Mouse (Mus musculus) kidney, adult 2 months (tissue): ENCODE measurements around the gene Nipal4. TPM values are rescaled to one million over a fixed set of nuclear protein-coding genes. Genes with fewer than 3 reads are reported as not detected.

Experiments used
- DNase-seq: peaks from one replicate; pipeline ENCODE4 v3.0.0; 2021
- H3K27ac ChIP-seq: fragments of 200-500 bp; 2 replicates; pipeline ENCODE4 v1.5.1; 2012; ENCODE audit warnings: low read depth, low read length, control low read depth, inconsistent platforms; ENCODE audit not compliant: insufficient read depth
- H3K27me3 ChIP-seq: fragments of 200-500 bp; replicated peaks from 2 replicates; pipeline ENCODE4 v1.6.1; 2012; ENCODE audit warnings: mild to moderate bottlenecking, moderate library complexity, low read length, inconsistent platforms; ENCODE audit not compliant: control insufficient read depth, insufficient read depth
- H3K36me3 ChIP-seq: fragments of 200-500 bp; 2 replicates; pipeline ENCODE4 v1.6.1; 2012; ENCODE audit warnings: mild to moderate bottlenecking, moderate library complexity, low read length, inconsistent platforms; ENCODE audit not compliant: control insufficient read depth, insufficient read depth
- H3K4me1 ChIP-seq: fragments of 200-500 bp; 2 replicates; pipeline ENCODE4 v1.6.1; 2011; ENCODE audit warnings: low read length; ENCODE audit not compliant: control insufficient read depth, insufficient read depth
- H3K4me3 ChIP-seq: fragments of 200-500 bp; 2 replicates; pipeline ENCODE4 v1.5.1; 2011; ENCODE audit warnings: mild to moderate bottlenecking, low read depth, low read length, control low read depth; ENCODE audit not compliant: insufficient read depth
- CTCF ChIP-seq: fragments of 200-500 bp; conservative IDR thresholded peaks from 2 replicates; pipeline ENCODE4 v1.5.1; 2011; ENCODE audit warnings: low read depth, mild to moderate bottlenecking, control low read depth, low read length, moderate library complexity, mixed read lengths; ENCODE audit not compliant: insufficient read depth, insufficient read length
- POLR2A ChIP-seq: fragments of 200-500 bp; IDR thresholded peaks from one replicate; pipeline ENCODE4 v1.6.1; 2011; ENCODE audit warnings: low read depth, low read length, control low read depth
- WGBS: fragments of 180-500 bp; shearing (Covaris S2); methylation state at CpG from one replicate; pipeline ENCODE4 v1.1.7; 2018; 5-methylcytosine and 5-hydroxymethylcytosine counted together
- polyA plus RNA-seq: library from polyadenylated mRNA; depleted of rRNA; stranded (reverse); fragments of >200 nt; gene quantifications from 2 replicates; pipeline ENCODE4 v1.2.3, GENCODE M21; 2012

Gene Nipal4
- polyA plus RNA-seq, 1 experiment = 0.19 TPM

- H3K4me3 ChIP-seq = no peak overlapping the region
- no peak for TF ChIP-seq POLR2A
- TF ChIP-seq CTCF = no peak
- no peak overlapping the region for H3K27ac ChIP-seq
- H3K4me1 ChIP-seq = no peaks in the 10 kb centered on the region
- no peaks in the 10 kb centered on the region for H3K36me3 ChIP-seq
- no peaks in the 10 kb centered on the region for H3K27me3 ChIP-seq
- no peak for DNase-seq
Measured at GRCm38 (mm10) chr11:46157462-46157861, 8.8 kb downstream of the Nipal4 start.

GRCm38 (mm10) chr11:46156945-46157344 lies 9.4 kb downstream of the Nipal4 start:
- WGBS = 90% methylated on average over 8 of the region's 8 CpGs
- TF ChIP-seq CTCF = no peak
- no peak for TF ChIP-seq POLR2A
- DNase-seq = no peak

GRCm38 (mm10) chr11:46146619-46147018 lies 19.7 kb downstream of the Nipal4 start:
- no peak for DNase-seq
- Histone ChIP-seq H3K36me3 (no peaks in the 10 kb centered on the region), H3K27ac (no peak overlapping the region), H3K27me3 (no peaks in the 10 kb centered on the region), H3K4me3 (no peak overlapping the region), H3K4me1 (no peaks in the 10 kb centered on the region)
- 94% methylated on average over 5 of the region's 5 CpGs for WGBS
- TF ChIP-seq POLR2A = no peak
- TF ChIP-seq CTCF = no peak

More at GRCm38 (mm10) chr11:46156945-46157344, 9.4 kb downstream of the Nipal4 start:
- Histone ChIP-seq H3K27me3 (no peaks in the 10 kb centered on the region), H3K27ac (no peak overlapping the region), H3K36me3 (no peaks in the 10 kb centered on the region), H3K4me1 (no peaks in the 10 kb centered on the region), H3K4me3 (no peak overlapping the region)

GRCm38 (mm10) chr11:46145163-46145875 lies 21.0 kb downstream of the Nipal4 start:
- no peak overlapping the region for H3K4me3 ChIP-seq
- TF ChIP-seq POLR2A (no peak), CTCF (no peak)
- no peaks in the 10 kb centered on the region for H3K27me3 ChIP-seq
- no peaks in the 10 kb centered on the region for H3K36me3 ChIP-seq
- WGBS = 89% methylated on average over 11 of the region's 11 CpGs
- no peaks in the 10 kb centered on the region for H3K4me1 ChIP-seq
- DNase-seq = no peak
- no peak overlapping the region for H3K27ac ChIP-seq

GRCm38 (mm10) chr11:46143342-46143741 lies 23.0 kb downstream of the Nipal4 start:
- H3K4me3 ChIP-seq = no peak overlapping the region
- DNase-seq = no peak
- H3K36me3 ChIP-seq = no peaks in the 10 kb centered on the region
- TF ChIP-seq CTCF (no peak), POLR2A (no peak)
- no peaks in the 10 kb centered on the region for H3K4me1 ChIP-seq
- WGBS = 73% methylated on average over 6 of the region's 6 CpGs
- no peak overlapping the region for H3K27ac ChIP-seq
- H3K27me3 ChIP-seq = no peaks in the 10 kb centered on the region

- Histone ChIP-seq H3K4me3 (no peak overlapping the region), H3K27ac (no peak overlapping the region), H3K36me3 (no peaks in the 10 kb centered on the region), H3K27me3 (no peaks in the 10 kb centered on the region), H3K4me1 (no peaks in the 10 kb centered on the region)
- TF ChIP-seq POLR2A (no peak), CTCF (no peak)
- no peak for DNase-seq
- WGBS = 87% methylated on average over 2 of the region's 2 CpGs
Measured at GRCm38 (mm10) chr11:46134899-46135298, 31.4 kb downstream of the Nipal4 start.

GRCm38 (mm10) chr11:46131022-46131986 lies 35.0 kb downstream of the Nipal4 start:
- Histone ChIP-seq H3K36me3 (no peaks in the 10 kb centered on the region), H3K4me3 (no peak overlapping the region), H3K4me1 (no peaks in the 10 kb centered on the region), H3K27me3 (no peaks in the 10 kb centered on the region), H3K27ac (no peak overlapping the region)
- TF ChIP-seq POLR2A (no peak), CTCF (no peak)
- WGBS = 94% methylated on average over 17 of the region's 17 CpGs
- DNase-seq = no peak
